Comparison of ENCODE assay signal across 10 mouse cellular contexts in the genomic region with DNA sequence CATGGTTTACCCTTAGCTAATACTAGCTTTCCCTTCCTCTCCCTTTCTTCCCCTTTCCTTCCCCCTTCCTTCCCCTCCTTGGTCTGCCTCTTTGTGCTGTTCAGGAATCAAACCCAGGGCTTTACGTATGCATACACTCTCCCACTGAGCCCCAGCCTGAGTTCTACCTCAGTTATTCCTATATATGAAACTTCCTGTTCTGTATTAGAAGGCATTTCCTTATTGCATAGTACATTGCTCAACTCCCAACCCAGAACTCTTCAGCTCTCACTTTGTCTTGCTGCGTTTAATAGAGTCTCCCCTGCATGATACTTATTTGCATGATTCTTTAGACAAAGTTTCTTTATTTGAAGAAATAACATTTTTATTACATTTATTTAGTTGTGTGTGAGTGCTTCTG.
"Had no signal": no experiment of that assay in that cellular context is flagged by ENCODE, and none has a peak within 500 bp of the region (broad histone marks: within the 10 kb centered on the region; RNA-seq: fewer than 3 reads in every experiment).

No protein-coding gene starts in this region.

- H3K36me3 ChIP-seq: limb, embryonic 12.5 days; midbrain, embryonic 13.5 days; neural tube, embryonic 12.5 days had no signal

- H3K9ac ChIP-seq: limb, embryonic 12.5 days; liver, embryonic 14.5 days; midbrain, embryonic 13.5 days; neural tube, embryonic 12.5 days had no signal

- H3K4me1 ChIP-seq: midbrain, embryonic 13.5 days; neural tube, embryonic 12.5 days had no signal

- ATAC-seq: midbrain, embryonic 13.5 days had no signal

- H3K27ac ChIP-seq: limb, embryonic 12.5 days; liver, embryonic 14.5 days; midbrain, embryonic 13.5 days; neural tube, embryonic 12.5 days had no signal

- H3K4me3 ChIP-seq: limb, embryonic 12.5 days; midbrain, embryonic 13.5 days; neural tube, embryonic 12.5 days had no signal

- H3K9me3 ChIP-seq: limb, embryonic 12.5 days; midbrain, embryonic 13.5 days; neural tube, embryonic 12.5 days had no signal

- DNase-seq: kidney, adult 8-10 months; kidney, postnatal 25 days; layer of hippocampus, adult 9-11 months; lung, adult 18-20 months; retina, postnatal 1 day; thymus, postnatal 36 days had no signal

- H3K27me3 ChIP-seq: limb, embryonic 12.5 days; midbrain, embryonic 13.5 days; neural tube, embryonic 12.5 days had no signal

- H3K4me2 ChIP-seq: limb, embryonic 12.5 days; midbrain, embryonic 13.5 days; neural tube, embryonic 12.5 days had no signal
